24 mouse cellular contexts compared by ENCODE assay signal in the genomic region with DNA sequence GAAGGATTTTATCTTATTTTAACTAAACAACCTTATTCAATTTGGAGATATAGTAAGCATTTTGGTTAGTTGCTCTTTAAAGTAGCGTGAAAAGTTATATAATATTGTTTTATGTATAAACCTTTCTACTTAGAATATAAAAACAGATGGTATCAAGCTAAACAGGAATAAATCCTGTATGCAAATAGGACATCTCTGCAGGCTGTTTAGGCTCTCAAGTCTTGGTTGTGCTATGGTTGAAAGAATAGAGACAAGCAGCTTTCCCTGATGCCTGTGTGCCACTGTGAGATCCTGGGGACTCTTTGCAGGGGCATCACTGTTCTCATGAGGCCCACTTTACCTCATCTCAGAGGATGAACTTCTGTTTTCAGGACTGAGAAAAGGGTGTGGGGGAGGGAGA.
DNase-seq lines count a peak whose midpoint lies in the region; ATAC-seq and TF ChIP-seq lines count a peak whose summit lies in the region.
"Had no signal": no experiment of that assay in that cellular context is flagged by ENCODE, and none has a peak within 500 bp of the region (broad histone marks: within the 10 kb centered on the region; RNA-seq: fewer than 3 reads in every experiment).

No protein-coding gene starts in this region.

- no peak overlapping the region for H3K9ac ChIP-seq in forebrain, embryonic 15.5 days (replicated peaks)
- H3K9ac ChIP-seq in forebrain, embryonic 11.5 days (ENCODE audit: low read length): no peak overlapping the region
- H3K9ac ChIP-seq: heart, embryonic 12.5 days; heart, embryonic 15.5 days; hindbrain, embryonic 13.5 days; intestine, embryonic 15.5 days had no signal

- H3K36me3 ChIP-seq in forebrain, embryonic 15.5 days: no peaks in the 10 kb centered on the region
- H3K36me3 ChIP-seq in forebrain, embryonic 11.5 days (ENCODE audit: control insufficient read depth, insufficient read depth, low read length): no peaks in the 10 kb centered on the region
- H3K36me3 ChIP-seq: heart, embryonic 12.5 days; heart, embryonic 15.5 days; hindbrain, embryonic 10.5 days; hindbrain, embryonic 13.5 days; intestine, embryonic 15.5 days had no signal

- H3K4me3 ChIP-seq in forebrain, embryonic 15.5 days: no peak overlapping the region
- H3K4me3 ChIP-seq in forebrain, embryonic 11.5 days (ENCODE audit: low read depth, low read length): no peak overlapping the region
- no peak overlapping the region for H3K4me3 ChIP-seq in left cerebral cortex, adult 2 months
- H3K4me3 ChIP-seq: heart, embryonic 12.5 days; heart, embryonic 15.5 days; hindbrain, embryonic 10.5 days; hindbrain, embryonic 13.5 days; intestine, embryonic 15.5 days had no signal

- H3K27ac ChIP-seq in forebrain, embryonic 15.5 days (replicated peaks): peak overlapping the region; percentile 80
- H3K27ac ChIP-seq in forebrain, embryonic 11.5 days (ENCODE audit: low read depth, low read length): no peak overlapping the region
- peak overlapping the region; percentile 47; the same call in 1 of the 2 replicates for H3K27ac ChIP-seq in left cerebral cortex, adult 2 months
- H3K27ac ChIP-seq: heart, embryonic 15.5 days; hindbrain, embryonic 10.5 days; hindbrain, embryonic 13.5 days; intestine, embryonic 15.5 days had no signal

- 52% methylated on average over 1 of the region's 1 CpGs for WGBS in forebrain, embryonic 15.5 days
- WGBS in forebrain, embryonic 11.5 days: 90% methylated on average over 1 of the region's 1 CpGs

- intact Hi-C loops in left cerebral cortex, adult 2 months (cut with DNase I): loop anchor here (10.0 kb wide), 3 partner anchors 179 to 279 kb away; partner anchors contain the start of gene Cacna2d1
- intact Hi-C loops in left cerebral cortex, postnatal 10 days (cut with DNase I): no loop called here

- H3K9me3 ChIP-seq in forebrain, embryonic 15.5 days: no peaks in the 10 kb centered on the region
- H3K9me3 ChIP-seq in forebrain, embryonic 11.5 days (ENCODE audit: control insufficient read depth, low read length): no peaks in the 10 kb centered on the region
- H3K9me3 ChIP-seq: heart, embryonic 12.5 days; heart, embryonic 15.5 days; hindbrain, embryonic 10.5 days; hindbrain, embryonic 13.5 days; intestine, embryonic 15.5 days had no signal

- H3K4me1 ChIP-seq in forebrain, embryonic 15.5 days: peaks cover 25% of the 10 kb centered on the region
- peaks cover 2% of the 10 kb centered on the region; the same call in 1 of the 2 replicates for H3K4me1 ChIP-seq in forebrain, embryonic 11.5 days (replicated peaks; ENCODE audit: control insufficient read depth, insufficient read depth, low read length)
- H3K4me1 ChIP-seq: heart, embryonic 12.5 days; heart, embryonic 15.5 days; hindbrain, embryonic 10.5 days; intestine, embryonic 15.5 days had no signal

- no peak for TF ChIP-seq CTCF in left cerebral cortex, adult 2 months (IDR thresholded peaks at IDR 0.05)
- TF ChIP-seq CTCF in brain, embryonic 14.5 days (IDR thresholded peaks at IDR 0.05; ENCODE audit: borderline replicate concordance, extremely low read depth, insufficient read depth, insufficient read length): no peak

- H3K4me2 ChIP-seq in forebrain, embryonic 15.5 days (replicated peaks): no peak overlapping the region
- H3K4me2 ChIP-seq in forebrain, embryonic 11.5 days (ENCODE audit: low read depth, low read length, severe bottlenecking): no peak overlapping the region
- H3K4me2 ChIP-seq: heart, embryonic 12.5 days; heart, embryonic 15.5 days; hindbrain, embryonic 13.5 days; intestine, embryonic 15.5 days had no signal

- no peak for TF ChIP-seq POLR2A in brain, embryonic 14.5 days (IDR thresholded peaks at IDR 0.05; ENCODE audit: borderline replicate concordance, extremely low read depth, insufficient read depth, insufficient read length, poor library complexity, severe bottlenecking)

- DNase-seq in forebrain, embryonic 11.5 days (ENCODE audit: low spot score): no peak
- DNase-seq in left cerebral cortex, adult 2 months (ENCODE audit: extremely low spot score in 1 of 2, low spot score in 2 of 2): no peak
- DNase-seq in left cerebral cortex, postnatal 10 days (ENCODE audit: extremely low spot score in 1 of 2, low spot score in 2 of 2): no peak
- peak; percentile 36 for DNase-seq in brain, adult 2 months (ENCODE audit: low read depth, low spot score)
- peak; percentile 72 for DNase-seq in brain, embryonic 14.5 days (ENCODE audit: low read depth)
- no peak for DNase-seq in urinary bladder, postnatal 25 days (ENCODE audit: low spot score)
- DNase-seq in layer of hippocampus, adult 8-10 months (ENCODE audit: low spot score in 2 of 2): no peak
- DNase-seq: adrenal gland, adult 2 months; adrenal gland, postnatal 14 days; cerebellum, adult 18-20 months; cerebellum, adult 9-10 months; cerebellum, postnatal 14 days; gastrocnemius, postnatal 25 days; heart, adult 18-20 months; heart, postnatal 10 days; heart, postnatal 36 days had no signal

- H3K27me3 ChIP-seq in forebrain, embryonic 15.5 days: no peaks in the 10 kb centered on the region
- no peaks in the 10 kb centered on the region for H3K27me3 ChIP-seq in forebrain, embryonic 11.5 days (ENCODE audit: control insufficient read depth, insufficient read depth, low read length)
- H3K27me3 ChIP-seq: heart, embryonic 12.5 days; heart, embryonic 15.5 days; hindbrain, embryonic 13.5 days; intestine, embryonic 15.5 days had no signal

- peak; percentile 77 for ATAC-seq in forebrain, embryonic 15.5 days (replicated peaks)
- ATAC-seq in forebrain, embryonic 11.5 days (replicated peaks; ENCODE audit: low FRiP score): no peak
- ATAC-seq: CD4-positive, CD25-positive, alpha-beta regulatory T cell, adult 4 months; hindbrain, embryonic 16.5 days; intestine, embryonic 15.5 days had no signal

Comparison
In these comparisons a context has a peak if more than half of its experiments do, and no peak if none do; other contexts are left out.
1. DNase-seq: peak in brain, adult 2 months (single experiment) and brain, embryonic 14.5 days (single experiment); none in forebrain, embryonic 11.5 days (single experiment), left cerebral cortex, adult 2 months (0 of 2), left cerebral cortex, postnatal 10 days (0 of 2), urinary bladder, postnatal 25 days (single experiment) and layer of hippocampus, adult 8-10 months (0 of 2).